Comparison of ENCODE assay signal across 18 mouse cellular contexts in genomic region chr9:29104442-29104841, GRCm38 (mm10).
DNase-seq lines count a peak whose midpoint lies in the region; ATAC-seq and TF ChIP-seq lines count a peak whose summit lies in the region.
"Had no signal": no experiment of that assay in that cellular context is flagged by ENCODE, and none has a peak within 500 bp of the region (broad histone marks: within the 10 kb centered on the region; RNA-seq: fewer than 3 reads in every experiment).

No protein-coding gene starts in this region.

- H3K27me3 ChIP-seq in forebrain, embryonic 14.5 days (replicated peaks; ENCODE audit: control insufficient read depth, insufficient read depth, low read length): no peaks in the 10 kb centered on the region
- no peaks in the 10 kb centered on the region for H3K27me3 ChIP-seq in forebrain, embryonic 10.5 days (ENCODE audit: poor library complexity, severe bottlenecking)
- no peaks in the 10 kb centered on the region for H3K27me3 ChIP-seq in midbrain, postnatal 0 days (ENCODE audit: insufficient read depth, low read length)
- H3K27me3 ChIP-seq in midbrain, embryonic 10.5 days (ENCODE audit: low read depth, poor library complexity, severe bottlenecking): no peaks in the 10 kb centered on the region
- H3K27me3 ChIP-seq in forebrain, embryonic 16.5 days (replicated peaks; ENCODE audit: control insufficient read depth, insufficient read depth, low read length): no peaks in the 10 kb centered on the region
- no peaks in the 10 kb centered on the region for H3K27me3 ChIP-seq in liver, embryonic 11.5 days (replicated peaks; ENCODE audit: control insufficient read depth, insufficient read depth, low read length)
- H3K27me3 ChIP-seq: CH12.LX; embryonic facial prominence, embryonic 13.5 days; embryonic facial prominence, embryonic 15.5 days; Patski had no signal

- H3K4me2 ChIP-seq in forebrain, embryonic 14.5 days (ENCODE audit: low read length): no peak overlapping the region
- no peak overlapping the region for H3K4me2 ChIP-seq in midbrain, postnatal 0 days (ENCODE audit: low read depth, low read length, poor library complexity, severe bottlenecking)
- H3K4me2 ChIP-seq in forebrain, embryonic 16.5 days (ENCODE audit: low read length): no peak overlapping the region
- H3K4me2 ChIP-seq in liver, embryonic 11.5 days: no peak overlapping the region
- H3K4me2 ChIP-seq: embryonic facial prominence, embryonic 13.5 days; embryonic facial prominence, embryonic 15.5 days had no signal

- H3K36me3 ChIP-seq in forebrain, embryonic 14.5 days (ENCODE audit: control insufficient read depth, insufficient read depth, low read length): no peaks in the 10 kb centered on the region
- no peaks in the 10 kb centered on the region for H3K36me3 ChIP-seq in forebrain, embryonic 10.5 days (replicated peaks)
- no peaks in the 10 kb centered on the region for H3K36me3 ChIP-seq in midbrain, postnatal 0 days (ENCODE audit: insufficient read depth, low read length)
- no peaks in the 10 kb centered on the region for H3K36me3 ChIP-seq in midbrain, embryonic 10.5 days
- H3K36me3 ChIP-seq in forebrain, embryonic 16.5 days (ENCODE audit: control insufficient read depth, insufficient read depth): no peaks in the 10 kb centered on the region
- no peaks in the 10 kb centered on the region for H3K36me3 ChIP-seq in liver, embryonic 11.5 days (ENCODE audit: control insufficient read depth, insufficient read depth, low read length)
- H3K36me3 ChIP-seq: embryonic facial prominence, embryonic 13.5 days; embryonic facial prominence, embryonic 15.5 days; G1E had no signal

- peak; percentile 49; the same call in 1 of the 2 replicates for ATAC-seq in forebrain, embryonic 14.5 days
- ATAC-seq in midbrain, postnatal 0 days (ENCODE audit: low FRiP score): no peak
- ATAC-seq in forebrain, embryonic 16.5 days: peak; percentile 70
- ATAC-seq in CD4-positive, CD25-positive, alpha-beta regulatory T cell, adult 4 months: no peak
- ATAC-seq in liver, embryonic 11.5 days (replicated peaks; ENCODE audit: low FRiP score): no peak
- ATAC-seq: activated CD4-positive, CD25-positive, alpha-beta regulatory T cell, adult 4 months; Patski had no signal

- no peaks in the 10 kb centered on the region for H3K9me3 ChIP-seq in forebrain, embryonic 14.5 days (replicated peaks; ENCODE audit: control insufficient read depth, low read length)
- H3K9me3 ChIP-seq in forebrain, embryonic 10.5 days: no peaks in the 10 kb centered on the region
- no peaks in the 10 kb centered on the region for H3K9me3 ChIP-seq in midbrain, postnatal 0 days (ENCODE audit: low read length)
- H3K9me3 ChIP-seq in midbrain, embryonic 10.5 days (replicated peaks): no peaks in the 10 kb centered on the region
- H3K9me3 ChIP-seq in forebrain, embryonic 16.5 days (ENCODE audit: control insufficient read depth, low read length): no peaks in the 10 kb centered on the region
- no peaks in the 10 kb centered on the region for H3K9me3 ChIP-seq in liver, embryonic 11.5 days (ENCODE audit: control insufficient read depth, low read length)
- H3K9me3 ChIP-seq: embryonic facial prominence, embryonic 13.5 days; embryonic facial prominence, embryonic 15.5 days had no signal

- no peak overlapping the region for H3K4me3 ChIP-seq in forebrain, embryonic 14.5 days (ENCODE audit: low read depth, low read length)
- no peak overlapping the region for H3K4me3 ChIP-seq in forebrain, embryonic 10.5 days
- H3K4me3 ChIP-seq in midbrain, postnatal 0 days (ENCODE audit: low read depth, low read length): no peak overlapping the region
- no peak overlapping the region for H3K4me3 ChIP-seq in midbrain, embryonic 10.5 days
- H3K4me3 ChIP-seq in forebrain, embryonic 16.5 days (replicated peaks; ENCODE audit: low read length): no peak overlapping the region
- no peak overlapping the region for H3K4me3 ChIP-seq in liver, embryonic 11.5 days (ENCODE audit: low read depth, low read length)
- H3K4me3 ChIP-seq: embryonic facial prominence, embryonic 13.5 days; embryonic facial prominence, embryonic 15.5 days; erythroblast, embryonic 14.5 days had no signal

- H3K4me1 ChIP-seq in forebrain, embryonic 14.5 days (ENCODE audit: control insufficient read depth, insufficient read depth, low read length): peaks cover 6% of the 10 kb centered on the region; the same call in 1 of the 2 replicates
- no peaks in the 10 kb centered on the region for H3K4me1 ChIP-seq in forebrain, embryonic 10.5 days
- no peaks in the 10 kb centered on the region for H3K4me1 ChIP-seq in midbrain, postnatal 0 days (ENCODE audit: insufficient read depth, low read length)
- H3K4me1 ChIP-seq in midbrain, embryonic 10.5 days: no peaks in the 10 kb centered on the region
- peaks cover 13% of the 10 kb centered on the region for H3K4me1 ChIP-seq in forebrain, embryonic 16.5 days (replicated peaks; ENCODE audit: control insufficient read depth, insufficient read depth, low read length)
- H3K4me1 ChIP-seq in liver, embryonic 11.5 days (replicated peaks; ENCODE audit: control insufficient read depth, insufficient read depth, low read length): no peaks in the 10 kb centered on the region
- H3K4me1 ChIP-seq: embryonic facial prominence, embryonic 13.5 days; embryonic facial prominence, embryonic 15.5 days had no signal

- 58% methylated on average over 5 of the region's 5 CpGs for WGBS in forebrain, embryonic 14.5 days
- 92% methylated on average over 5 of the region's 5 CpGs for WGBS in forebrain, embryonic 10.5 days
- WGBS in midbrain, postnatal 0 days: 83% methylated on average over 5 of the region's 5 CpGs
- WGBS in midbrain, embryonic 10.5 days: 90% methylated on average over 5 of the region's 5 CpGs
- WGBS in forebrain, embryonic 16.5 days: 40% methylated on average over 5 of the region's 5 CpGs
- 78% methylated on average over 5 of the region's 5 CpGs for WGBS in liver, embryonic 11.5 days

- DNase-seq in forebrain, embryonic 14.5 days (ENCODE audit: low spot score): no peak
- no peak for DNase-seq in forebrain, embryonic 10.5 days (ENCODE audit: extremely low spot score, low spot score)
- no peak for DNase-seq in midbrain, postnatal 0 days (ENCODE audit: low spot score)
- DNase-seq in midbrain, embryonic 10.5 days (ENCODE audit: low spot score): no peak
- no peak for DNase-seq in liver, embryonic 11.5 days (ENCODE audit: low spot score)
- DNase-seq: adrenal gland, adult 8-10 months; adrenal gland, postnatal 14 days; adrenal gland, postnatal 36 days; embryo, embryonic 11 days had no signal

- no peak for TF ChIP-seq CTCF in midbrain, postnatal 0 days (IDR thresholded peaks at IDR 0.05)

- no peak overlapping the region for H3K9ac ChIP-seq in forebrain, embryonic 14.5 days (ENCODE audit: low read length)
- H3K9ac ChIP-seq in midbrain, postnatal 0 days (replicated peaks; ENCODE audit: low read length, poor library complexity, severe bottlenecking): no peak overlapping the region
- H3K9ac ChIP-seq in forebrain, embryonic 16.5 days (replicated peaks; ENCODE audit: low read depth, low read length): no peak overlapping the region
- no peak overlapping the region for H3K9ac ChIP-seq in liver, embryonic 11.5 days (ENCODE audit: low read depth, low read length)
- H3K9ac ChIP-seq: embryonic facial prominence, embryonic 13.5 days; embryonic facial prominence, embryonic 15.5 days had no signal

- peak overlapping the region; percentile 63 for H3K27ac ChIP-seq in forebrain, embryonic 14.5 days (ENCODE audit: low read depth, low read length)
- H3K27ac ChIP-seq in forebrain, embryonic 10.5 days: no peak overlapping the region
- 0 out of 2 replicates have a peak overlapping the region, but pooled peaks have one; percentile 6 for H3K27ac ChIP-seq in midbrain, postnatal 0 days (ENCODE audit: low read depth, low read length)
- no peak overlapping the region for H3K27ac ChIP-seq in midbrain, embryonic 10.5 days (replicated peaks)
- peak overlapping the region; percentile 58 for H3K27ac ChIP-seq in forebrain, embryonic 16.5 days (ENCODE audit: low read length)
- H3K27ac ChIP-seq in liver, embryonic 11.5 days (ENCODE audit: low read depth, low read length): no peak overlapping the region
- H3K27ac ChIP-seq: embryonic facial prominence, embryonic 13.5 days; embryonic facial prominence, embryonic 15.5 days had no signal

Comparison
In these comparisons a context has a peak if more than half of its experiments do, and no peak if none do; other contexts are left out.
1. H3K27ac ChIP-seq: peak in forebrain, embryonic 14.5 days (single experiment), midbrain, postnatal 0 days (single experiment) and forebrain, embryonic 16.5 days (single experiment); none in forebrain, embryonic 10.5 days (single experiment), midbrain, embryonic 10.5 days (single experiment) and liver, embryonic 11.5 days (single experiment).
2. ATAC-seq: peak in forebrain, embryonic 14.5 days (single experiment) and forebrain, embryonic 16.5 days (single experiment); none in midbrain, postnatal 0 days (single experiment), CD4-positive, CD25-positive, alpha-beta regulatory T cell, adult 4 months (single experiment) and liver, embryonic 11.5 days (single experiment).